Mouse (Mus musculus) CH12.LX (cell line): Measurements from ENCODE around the gene Fam118a.

Experiments used
- CTCF ChIP-seq, 2 experiments: IDR thresholded peaks in 1 of 2; conservative IDR thresholded peaks in 1 of 2; 2 replicates each; pipeline ENCODE4 v1.5.1; 2011 to 2012; ENCODE audit warnings: low read depth in 2 of 2, low read length in 2 of 2, improper control_type of control experiment in 1 of 2, inconsistent platforms in 1 of 2, mild to moderate bottlenecking in 1 of 2, moderate library complexity in 1 of 2
- E2F4 ChIP-seq: IDR thresholded peaks from 2 replicates; pipeline ENCODE4 v1.6.1; 2011; ENCODE audit warnings: low read depth, low read length, improper control_type of control experiment; ENCODE audit not compliant: insufficient replicate concordance
- EP300 ChIP-seq: IDR thresholded peaks from 2 replicates; pipeline ENCODE4 v1.6.1; 2011; ENCODE audit warnings: low read length, improper control_type of control experiment
- GABPA ChIP-seq: IDR thresholded peaks from 2 replicates; pipeline ENCODE4 v1.6.1; 2012; ENCODE audit warnings: low read depth, low read length, improper control_type of control experiment, inconsistent platforms; ENCODE audit not compliant: insufficient replicate concordance
- MAFK ChIP-seq: IDR thresholded peaks from 2 replicates; pipeline ENCODE4 v1.6.1; 2011; ENCODE audit warnings: low read length, improper control_type of control experiment; ENCODE audit not compliant: insufficient replicate concordance
- MAZ ChIP-seq: IDR thresholded peaks from 2 replicates; pipeline ENCODE4 v1.6.1; 2012; ENCODE audit warnings: low read depth, mild to moderate bottlenecking, inconsistent platforms, low read length, improper control_type of control experiment, moderate library complexity
- MYC ChIP-seq: IDR thresholded peaks from 2 replicates; pipeline ENCODE4 v1.6.1; 2011; ENCODE audit warnings: low read depth, mild to moderate bottlenecking, improper control_type of control experiment, low read length
- PAX5 ChIP-seq: IDR thresholded peaks from 2 replicates; pipeline ENCODE4 v1.6.1; 2012; ENCODE audit warnings: low read length, inconsistent platforms, mixed read lengths
- POLR2A ChIP-seq: IDR thresholded peaks from 2 replicates; pipeline ENCODE4 v1.6.1; 2011; ENCODE audit warnings: low read depth, mild to moderate bottlenecking, improper control_type of control experiment, low read length
- POLR2AphosphoS2 ChIP-seq: IDR thresholded peaks from 2 replicates; pipeline ENCODE4 v1.6.1; 2011; ENCODE audit warnings: low read depth, low read length, improper control_type of control experiment
- ZMIZ1 ChIP-seq: IDR thresholded peaks from 2 replicates; pipeline ENCODE4 v1.6.1; 2012; ENCODE audit warnings: low read depth, mild to moderate bottlenecking, inconsistent platforms, low read length, improper control_type of control experiment
- ZNF384 ChIP-seq: IDR thresholded peaks from 2 replicates; pipeline ENCODE4 v1.6.1; 2012; ENCODE audit warnings: low read depth, low read length, improper control_type of control experiment, inconsistent platforms

- no peak for TF ChIP-seq POLR2A
- no peak for TF ChIP-seq CTCF (conservative IDR thresholded peaks at IDR 0.05 in 1 of 2, IDR thresholded peaks at IDR 0.05 in 1 of 2; ENCODE audit: low read depth in 2 of 2, low read length in 2 of 2)
- TF ChIP-seq EP300: peak; percentile 79
- no peak for TF ChIP-seq POLR2AphosphoS2
- no peak for TF ChIP-seq PAX5
- TF ChIP-seq ZNF384: no peak
- TF ChIP-seq MYC: no peak
- no peak for TF ChIP-seq MAFK
- no peak for TF ChIP-seq ZMIZ1
- no peak for TF ChIP-seq MAZ
- TF ChIP-seq GABPA: no peak
- TF ChIP-seq E2F4: no peak
Measured at GRCm38 (mm10) chr15:84981609-84982313, 47.0 kb upstream of the Fam118a start.
